Mouse (Mus musculus): ENCODE measurements at regions not wholly inside any gene's neighbourhood (a gene's known extent, or its start where the extent isn't known, plus 50 kb on each side); places are given as distances from the start of the nearest gene placed in this dataset.

DNA sequence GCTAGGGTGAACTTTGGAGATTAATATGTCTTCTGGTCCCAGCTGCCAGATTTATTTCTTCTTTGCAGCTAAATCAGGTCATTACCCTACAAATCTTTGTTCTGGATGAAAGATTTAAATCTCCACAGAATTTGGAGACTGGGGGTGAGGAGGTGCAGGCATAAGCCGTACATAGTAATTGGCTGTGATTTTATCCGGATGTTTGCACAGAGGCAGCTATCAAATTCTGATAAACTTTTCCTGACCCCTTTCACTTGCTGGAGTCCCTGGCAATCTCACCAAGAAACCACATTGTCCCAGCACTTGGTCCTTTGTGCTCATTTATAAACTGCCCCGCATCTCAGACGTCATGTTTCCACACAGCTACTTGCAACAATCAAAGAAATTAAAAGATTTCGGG is 128.8 kb upstream of the Map3k7 start:
- DNase-seq = no peak

DNA sequence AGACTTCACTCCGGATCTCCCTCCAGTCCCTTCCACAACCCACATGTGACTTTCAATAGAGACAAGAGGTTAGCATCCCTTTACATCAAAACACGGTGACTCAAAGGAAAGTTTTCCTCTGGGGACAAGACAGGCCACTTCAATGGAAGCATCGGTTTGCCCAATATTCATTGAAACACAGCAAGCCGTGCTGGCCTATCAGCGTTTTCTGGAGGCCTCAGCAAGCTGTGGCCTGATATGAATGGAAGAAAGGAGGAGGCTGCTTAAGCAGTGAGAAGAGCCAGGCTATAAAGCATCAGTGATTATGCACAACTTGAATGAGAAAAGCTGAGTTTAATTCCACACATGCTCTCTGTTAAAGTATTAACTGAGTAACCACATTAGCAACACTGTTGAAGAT is 125.3 kb upstream of the Map3k7 start:
- no peak for DNase-seq

- no peak for DNase-seq
Measured at GRCm38 (mm10) chr4:31849763-31850162, 114.1 kb upstream of the Map3k7 start.

- DNase-seq = peak; percentile 4 to 6
Measured at GRCm38 (mm10) chr4:31851006-31851405, 112.9 kb upstream of the Map3k7 start.

- no peak for DNase-seq
Measured at GRCm38 (mm10) chr4:31853851-31854250, 110.0 kb upstream of the Map3k7 start.

DNA sequence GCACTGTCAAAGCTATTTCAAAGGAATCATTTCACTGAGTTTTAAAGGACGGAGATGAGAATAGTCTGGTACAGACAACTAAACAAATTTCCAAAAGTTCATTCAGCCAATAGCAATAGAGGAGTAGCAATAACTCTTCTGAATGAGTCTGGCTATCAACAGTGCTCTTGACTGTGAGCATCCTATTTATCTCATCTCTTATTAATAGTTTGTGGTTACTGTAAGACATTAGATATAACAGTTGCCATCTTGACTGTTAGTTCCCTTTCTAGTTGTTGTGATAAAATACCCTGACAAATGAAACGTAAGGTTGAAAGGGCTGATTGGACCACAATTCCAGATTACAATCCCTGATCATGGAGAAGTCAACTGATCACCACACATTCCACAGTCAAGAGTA is 103.5 kb upstream of the Map3k7 start:
- DNase-seq = no peak

DNA sequence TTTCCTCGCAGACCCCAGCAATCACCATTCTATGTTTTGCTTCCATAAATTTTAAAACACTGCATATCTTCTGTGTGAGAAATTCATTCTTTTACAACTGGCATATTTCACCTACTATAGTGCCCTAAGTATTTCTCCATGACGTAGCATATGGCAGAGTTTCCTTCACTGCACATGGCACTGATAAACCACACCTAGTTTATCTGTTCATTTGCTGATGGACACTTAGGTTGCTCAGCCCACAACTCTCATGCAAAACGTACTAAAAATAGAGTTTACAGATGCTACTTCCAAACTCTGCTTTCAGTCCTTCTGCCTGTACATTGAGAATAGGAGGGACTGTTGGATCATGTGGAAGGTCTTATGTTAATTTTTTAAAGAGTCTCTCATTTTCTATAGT is 102.7 kb upstream of the Map3k7 start:
- DNase-seq = no peak

- no peak for DNase-seq
Measured at GRCm38 (mm10) chr4:31872985-31873983, 90.6 kb upstream of the Map3k7 start.

GRCm38 (mm10) chr4:31877389-31877788 is 86.5 kb upstream of the Map3k7 start:
- no peak for DNase-seq

- no peak for DNase-seq
Measured at GRCm38 (mm10) chr4:31878493-31879191, 85.3 kb upstream of the Map3k7 start.

DNA sequence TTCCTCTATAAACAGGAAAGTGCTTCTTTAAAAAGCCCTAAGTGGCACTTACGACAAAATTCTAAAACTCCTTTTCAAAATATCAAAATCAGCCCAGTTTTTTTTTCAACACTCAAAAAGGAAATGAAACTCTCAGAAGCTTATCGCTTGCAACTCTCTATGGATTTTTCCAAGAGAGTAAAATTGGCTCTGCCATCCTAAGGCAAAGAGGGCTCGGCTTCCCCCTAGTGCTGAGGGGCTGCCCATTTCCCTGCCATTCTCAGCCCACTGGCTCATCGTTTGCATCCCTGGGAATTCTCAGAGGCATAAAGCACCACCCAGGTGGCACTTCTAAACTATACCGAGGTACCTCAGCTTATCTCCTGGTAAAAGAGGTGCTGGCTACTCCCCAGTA is 84.7 kb upstream of the Map3k7 start:
- DNase-seq = no peak

GRCm38 (mm10) chr4:31880213-31880612 is 83.7 kb upstream of the Map3k7 start:
- no peak for DNase-seq

- no peak for DNase-seq
Measured at GRCm38 (mm10) chr4:31889673-31890072, 74.2 kb upstream of the Map3k7 start.

DNA sequence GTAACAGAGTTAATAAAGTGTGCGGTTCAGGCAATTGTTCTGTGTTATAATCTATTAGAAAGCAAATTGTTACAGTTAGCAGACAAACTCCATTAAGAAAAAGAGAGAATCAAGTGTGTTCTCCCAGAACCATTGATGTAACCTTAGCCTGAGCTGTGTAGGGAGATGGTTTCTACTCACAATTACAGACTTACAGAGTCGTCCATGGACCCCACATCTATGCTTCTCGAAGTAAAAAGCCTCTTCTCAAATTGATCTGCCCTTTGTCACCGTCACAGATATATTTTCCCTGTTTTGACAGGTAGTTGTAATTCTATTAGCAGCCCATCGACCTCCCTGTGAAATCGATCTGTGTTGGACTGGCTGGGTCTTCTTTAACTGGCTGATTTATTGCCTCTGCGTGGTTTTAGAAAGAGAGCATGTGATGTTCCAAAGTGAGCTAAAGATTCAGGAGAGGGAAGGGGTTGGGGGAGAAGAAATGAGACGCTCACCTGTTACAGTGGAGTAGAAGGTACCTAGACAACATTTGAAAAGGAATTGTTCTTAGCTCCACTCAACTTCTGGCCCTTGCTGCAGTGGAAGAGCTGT is 54.7 kb upstream of the Map3k7 start:
- DNase-seq = no peak
